Mouse (Mus musculus) CD8-positive naive resting alpha-beta T cell, adult 2 months (primary cell): ENCODE measurements around the gene Dus1l.
"Not testable (repeated sequence)": the region's sequence is repeated elsewhere in the genome, so short reads cannot be mapped to it uniquely, and the experiment has no call there.

Source experiments
- DNase-seq, 2 experiments: peaks; one replicate each; pipeline ENCODE4 v3.0.0; 2022; ENCODE audit warnings: low read depth in 2 of 2, low spot score in 2 of 2

Gene Dus1l

GRCm38 (mm10) chr11:120795756-120796613 is at the start of gene Dus1l:
Gene Dus1l, minus strand, starts transcription at chr11:120796403.
- DNase-seq: peak; percentile 96 to 97

DNA sequence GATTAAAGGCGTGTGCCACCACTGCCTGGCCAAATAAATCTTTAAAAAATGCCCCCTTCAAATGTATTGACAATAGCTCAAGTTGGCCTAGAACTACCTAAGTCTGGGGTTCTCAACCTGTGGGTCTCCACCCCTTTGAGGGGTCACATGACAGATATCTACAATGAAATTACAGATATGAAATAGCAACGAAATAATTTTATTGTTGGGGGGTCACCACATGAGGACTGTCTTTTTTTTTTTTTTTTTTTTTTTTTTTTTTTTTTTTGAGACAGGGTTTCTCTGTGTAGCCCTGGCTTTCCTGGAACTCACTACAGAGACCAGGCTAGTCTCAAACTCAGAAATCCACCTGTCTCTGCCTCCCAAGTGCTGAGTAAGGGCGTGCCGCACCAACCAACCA is 48.1 kb upstream of the Dus1l start:
- no peak for DNase-seq

GRCm38 (mm10) chr11:120833555-120834280 is 37.5 kb upstream of the Dus1l start:
- no peak for DNase-seq

DNA sequence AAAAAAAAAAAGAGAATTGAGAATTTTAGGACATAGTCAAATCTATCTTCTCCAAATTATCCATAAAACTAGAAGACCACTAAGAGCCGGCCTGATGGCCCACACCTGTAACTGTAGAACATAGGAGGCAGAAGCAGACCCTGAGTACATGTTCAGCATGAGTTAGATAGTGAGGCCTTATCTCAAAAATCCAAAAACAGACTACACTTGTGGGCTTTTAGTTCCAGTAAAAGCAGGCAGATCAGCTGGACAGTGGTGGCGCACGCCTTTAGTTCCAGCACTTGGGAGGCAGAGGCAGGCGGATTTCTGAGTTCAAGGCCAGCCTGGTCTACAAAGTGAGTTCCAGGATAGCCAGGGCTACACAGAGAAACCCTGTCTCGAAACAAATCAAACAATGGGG is 36.8 kb upstream of the Dus1l start:
- not testable (repeated sequence) for DNase-seq

- no peak for DNase-seq
These were observed 35.6 kb upstream of the Dus1l start for GRCm38 (mm10) chr11:120831659-120832440.

GRCm38 (mm10) chr11:120830686-120831085 is 34.5 kb upstream of the Dus1l start:
- no peak for DNase-seq

GRCm38 (mm10) chr11:120829757-120830532 is 33.7 kb upstream of the Dus1l start:
- no peak for DNase-seq

DNA sequence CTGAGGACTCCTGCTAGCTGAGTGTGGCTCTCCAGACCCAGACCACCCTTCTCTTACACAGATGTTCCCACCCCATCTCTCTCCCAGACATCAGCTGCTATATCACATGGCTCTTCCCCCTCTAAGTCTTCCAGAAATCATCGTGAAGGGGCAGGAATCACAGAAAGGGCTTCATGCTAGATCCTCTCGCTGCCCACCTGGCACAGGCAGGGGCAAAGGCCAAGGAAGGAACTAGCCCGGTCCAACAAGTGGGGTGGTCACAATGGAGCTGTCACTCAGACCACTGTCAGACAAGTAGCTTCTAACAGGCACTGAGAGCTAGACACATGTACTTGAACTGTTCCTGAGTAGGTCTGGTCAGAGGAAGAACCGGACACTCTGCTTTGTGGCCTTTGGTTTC is 32.2 kb upstream of the Dus1l start:
- DNase-seq: no peak

DNA sequence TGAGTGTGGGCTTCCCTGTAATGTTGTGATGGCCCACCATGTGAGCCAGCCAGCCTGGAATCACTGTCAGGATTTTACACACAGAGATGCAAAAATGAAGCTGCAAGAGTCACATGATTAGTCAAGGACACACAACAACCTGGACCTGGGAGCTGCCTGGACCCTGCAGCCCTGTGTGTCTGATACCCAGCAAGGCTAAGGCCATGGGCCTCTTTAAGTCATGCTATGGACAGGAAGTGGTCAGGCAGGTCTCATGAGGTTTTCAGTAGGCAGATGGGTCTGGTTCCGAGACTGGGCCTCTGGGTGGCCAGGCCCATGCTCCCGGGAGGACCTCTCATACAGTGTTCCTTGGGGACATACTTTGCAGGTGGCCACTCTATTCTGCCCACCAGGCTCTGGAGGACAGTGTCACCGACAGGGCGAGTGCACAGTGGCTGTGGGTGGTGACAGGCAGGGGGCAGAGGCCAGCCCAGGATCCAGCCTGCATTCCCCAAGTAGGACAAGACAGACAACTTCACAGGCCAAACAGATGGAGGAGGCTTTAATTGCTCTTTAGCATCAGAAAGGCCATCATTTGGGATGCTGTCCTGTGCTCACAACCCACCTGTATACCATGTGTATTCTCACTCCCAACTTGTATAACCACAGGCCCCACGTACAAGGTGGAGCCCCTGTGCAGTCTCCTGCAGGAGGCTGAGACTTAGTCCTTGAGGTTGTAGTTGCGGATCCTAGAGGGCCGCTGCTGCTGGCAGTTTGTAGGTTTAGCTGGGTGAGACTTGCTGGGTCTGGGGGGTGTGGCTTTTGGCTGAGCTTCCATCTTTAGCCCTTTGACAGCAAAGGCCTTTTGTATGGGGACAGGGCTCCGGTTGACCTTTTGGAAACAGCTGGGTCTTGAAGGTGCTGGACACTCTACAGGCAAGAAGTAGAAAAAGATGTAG is 30.1 kb upstream of the Dus1l start:
- DNase-seq: no peak

GRCm38 (mm10) chr11:120825289-120825863 is 29.2 kb upstream of the Dus1l start:
- DNase-seq: peak in 1 of 2 experiments; percentile 26

DNA sequence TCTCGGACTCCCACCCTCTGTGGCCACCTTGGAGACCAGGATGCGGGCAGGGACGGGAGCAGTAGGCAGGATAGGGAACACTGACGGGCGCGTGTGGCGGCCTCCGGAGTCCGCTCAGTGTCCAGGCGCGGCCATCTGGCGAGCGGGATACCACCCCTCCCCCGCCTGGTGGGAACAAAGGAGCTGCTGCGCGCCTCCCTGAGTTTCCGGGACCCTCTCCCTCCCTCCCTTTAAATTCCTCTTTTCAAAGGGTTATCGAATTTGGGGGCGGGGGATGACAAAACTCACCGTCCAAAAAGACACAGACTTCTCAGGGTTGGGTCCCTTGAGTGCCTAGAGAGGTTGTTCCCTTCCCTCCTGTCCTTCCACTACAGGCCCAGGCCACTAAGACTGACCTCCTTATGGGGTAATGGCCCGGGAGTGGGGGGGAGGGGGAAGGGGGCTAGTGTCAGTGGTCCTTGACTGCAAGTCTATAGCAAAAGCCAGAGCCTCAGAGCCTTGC is 28.6 kb upstream of the Dus1l start:
- no peak for DNase-seq

- peak; percentile 90 to 92 for DNase-seq
These were observed 28.0 kb upstream of the Dus1l start, which contains the start of gene Fasn for GRCm38 (mm10) chr11:120823956-120824786. Gene Fasn, minus strand, starts transcription at chr11:120824547.

GRCm38 (mm10) chr11:120823551-120823947 is 27.3 kb upstream of the Dus1l start:
- DNase-seq: no peak

GRCm38 (mm10) chr11:120822831-120823550 is 26.8 kb upstream of the Dus1l start:
- DNase-seq: peak in 1 of 2 experiments; percentile 9

GRCm38 (mm10) chr11:120822321-120822720 is 26.1 kb upstream of the Dus1l start:
- DNase-seq: no peak

DNA sequence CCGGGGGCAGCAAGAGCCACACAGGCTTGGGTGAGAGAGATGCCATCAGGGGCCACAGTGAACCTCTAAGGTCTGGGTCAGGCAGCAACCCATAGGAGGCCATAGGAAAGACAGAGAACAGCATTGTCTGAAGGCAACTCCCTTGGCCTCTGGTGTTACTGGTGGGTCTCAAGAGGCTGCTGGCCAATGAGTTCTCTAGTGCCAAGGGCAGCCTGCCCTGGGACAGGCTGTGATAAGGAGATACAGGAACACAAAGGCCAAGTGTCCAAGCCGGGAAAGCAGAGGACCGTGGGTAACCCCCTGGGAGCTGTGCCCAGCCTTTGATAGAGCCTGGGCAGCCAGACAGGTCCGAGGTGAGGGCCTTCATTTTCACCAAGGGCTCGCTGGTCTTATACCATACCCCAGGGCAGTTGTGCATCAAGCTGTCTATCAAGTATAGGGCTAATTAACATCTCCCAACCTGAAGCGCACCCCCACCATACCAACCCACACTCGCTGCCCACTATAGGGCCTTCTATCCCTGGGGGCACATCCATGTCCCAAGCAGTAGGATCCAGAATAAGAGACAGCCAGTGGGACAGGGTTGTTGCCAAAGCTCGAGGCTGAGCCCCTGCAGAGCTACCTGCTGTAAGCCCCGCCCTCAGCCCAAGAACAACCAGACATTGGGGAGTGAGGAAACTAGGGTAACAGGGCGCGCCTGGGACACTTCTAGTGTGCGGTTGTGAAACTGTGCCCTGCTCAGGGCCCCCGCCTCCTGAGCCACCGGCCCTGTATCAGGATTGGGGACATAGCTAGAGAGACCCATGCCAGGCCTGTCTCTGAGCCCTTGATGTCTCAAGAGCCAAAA is 25.1 kb upstream of the Dus1l start:
- no peak for DNase-seq

DNA sequence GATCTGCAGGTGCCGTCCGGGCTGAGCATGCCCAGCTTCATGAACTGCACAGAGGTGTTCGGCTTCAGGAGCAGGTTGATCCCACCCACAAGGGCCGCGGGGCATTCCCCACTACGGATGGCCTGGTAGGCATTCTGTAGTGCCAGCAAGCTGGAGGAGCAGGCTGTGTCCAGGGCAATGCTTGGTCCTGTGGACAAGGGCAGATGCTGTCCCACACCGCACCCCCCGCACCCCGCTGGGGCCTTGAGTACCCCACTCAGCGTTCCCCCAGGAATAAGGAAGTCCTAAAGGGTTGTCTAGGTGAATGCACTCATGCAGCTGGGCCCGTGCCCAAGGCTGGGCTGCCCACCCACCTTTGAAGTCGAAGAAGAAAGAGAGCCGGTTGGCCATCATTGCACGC is 24.3 kb upstream of the Dus1l start:
- DNase-seq: no peak
